Mouse (Mus musculus) liver, embryonic 14.5 days (tissue): ENCODE measurements around the gene Pih1d1.

Experiments used
- CTCF ChIP-seq: IDR thresholded peaks from 2 replicates; pipeline ENCODE4 v1.5.1; 2016; ENCODE audit warnings: antibody characterized with exemption, low read depth, control low read depth
- EP300 ChIP-seq: IDR thresholded peaks from 2 replicates; pipeline ENCODE4 v1.6.1; 2016; ENCODE audit warnings: antibody characterized with exemption, low read depth

GRCm38 (mm10) chr7:45121404-45121803, 32.7 kb upstream of the Pih1d1 start:
- TF ChIP-seq CTCF (no peak), EP300 (no peak)
